Mouse (Mus musculus) kidney, embryonic 15.5 days (tissue): ENCODE measurements around the gene Ndufb8. TPM values are rescaled to one million over a fixed set of nuclear protein-coding genes. Genes with fewer than 3 reads are reported as not detected.
A peak's percentile ranks its signal among the peaks of the same experiment; 100 is the strongest.

Experiments
- ATAC-seq: fragments of 200-750 bp; cut with Nextera tagmentation; replicated peaks from 2 replicates; pipeline ENCODE4 v1.8.0; 2017; ENCODE audit warnings: moderate TSS enrichment; ENCODE audit not compliant: low FRiP score
- H3K27ac ChIP-seq: fragments of 300-500 bp; sonication (generic); 2 replicates; pipeline ENCODE4 v1.5.1; 2015; ENCODE audit warnings: mild to moderate bottlenecking, inconsistent platforms
- H3K27me3 ChIP-seq: fragments of 300-500 bp; sonication (generic); 2 replicates; pipeline ENCODE4 v1.6.1; 2015; ENCODE audit warnings: inconsistent platforms
- H3K36me3 ChIP-seq: fragments of 300-500 bp; sonication (generic); 2 replicates; pipeline ENCODE4 v1.6.1; 2015; ENCODE audit warnings: inconsistent platforms
- H3K4me1 ChIP-seq: fragments of 300-500 bp; sonication (generic); 2 replicates; pipeline ENCODE4 v1.6.1; 2015; ENCODE audit warnings: inconsistent platforms
- H3K4me2 ChIP-seq: fragments of 300-500 bp; sonication (generic); 2 replicates; pipeline ENCODE4 v1.6.1; 2015; ENCODE audit warnings: moderate library complexity, mild to moderate bottlenecking, inconsistent platforms
- H3K4me3 ChIP-seq: fragments of 300-500 bp; sonication (generic); replicated peaks from 2 replicates; pipeline ENCODE4 v1.5.1; 2015; ENCODE audit warnings: mild to moderate bottlenecking, inconsistent platforms
- H3K9ac ChIP-seq: fragments of 300-500 bp; sonication (generic); 2 replicates; pipeline ENCODE4 v1.6.1; 2015; ENCODE audit warnings: mild to moderate bottlenecking, inconsistent platforms
- H3K9me3 ChIP-seq: fragments of 300-500 bp; sonication (generic); replicated peaks from 2 replicates; pipeline ENCODE4 v1.6.1; 2016; ENCODE audit warnings: inconsistent platforms
- WGBS: fragments of 180-500 bp; shearing (Covaris S2); methylation state at CpG from one replicate; pipeline ENCODE4 v1.1.7; 2015; ENCODE audit warnings: mixed read lengths; 5-methylcytosine and 5-hydroxymethylcytosine counted together
- polyA plus RNA-seq: library from polyadenylated mRNA; unstranded; fragments of >200 nt; fragmentation: Nextera tagmentation; extraction: Ambion mirVana; gene quantifications from 2 replicates; pipeline ENCODE4 v1.2.1, GENCODE M21; 2015

Ndufb8 gene
- polyA plus RNA-seq, 1 experiment from 2014 or later = 599 TPM

- H3K27ac ChIP-seq = no peak overlapping the region
- no peaks in the 10 kb centered on the region for H3K36me3 ChIP-seq
- no peak overlapping the region for H3K4me3 ChIP-seq
- WGBS = 69% methylated on average over 4 of the region's 4 CpGs
- no peak for ATAC-seq
- no peaks in the 10 kb centered on the region for H3K9me3 ChIP-seq
- peaks cover 30% of the 10 kb centered on the region for H3K4me1 ChIP-seq
- no peak overlapping the region for H3K4me2 ChIP-seq
- no peak overlapping the region for H3K9ac ChIP-seq
- H3K27me3 ChIP-seq = peaks cover 24% of the 10 kb centered on the region; the same call in 1 of the 2 replicates
Measured at GRCm38 (mm10) chr19:44502741-44503140, 52.5 kb downstream of the Ndufb8 start.

- Histone ChIP-seq H3K4me3 (no peak overlapping the region), H3K36me3 (no peaks in the 10 kb centered on the region), H3K9me3 (no peaks in the 10 kb centered on the region), H3K9ac (no peak overlapping the region), H3K4me2 (no peak overlapping the region), H3K27me3 (peaks cover 21% of the 10 kb centered on the region; the same call in 1 of the 2 replicates), H3K4me1 (peaks cover 30% of the 10 kb centered on the region), H3K27ac (no peak overlapping the region)
- 55% methylated on average over 6 of the region's 6 CpGs for WGBS
- ATAC-seq = no peak
Measured at GRCm38 (mm10) chr19:44501925-44502324, 53.3 kb downstream of the Ndufb8 start.

GRCm38 (mm10) chr19:44500240-44500639 lies 55.0 kb downstream of the Ndufb8 start:
- Histone ChIP-seq H3K27ac (peak overlapping the region; percentile 42; the same call in 1 of the 2 replicates), H3K27me3 (peaks cover 24% of the 10 kb centered on the region; the same call in 1 of the 2 replicates), H3K36me3 (no peaks in the 10 kb centered on the region), H3K4me1 (peaks cover 30% of the 10 kb centered on the region), H3K4me2 (no peak overlapping the region), H3K4me3 (no peak overlapping the region), H3K9me3 (no peaks in the 10 kb centered on the region), H3K9ac (no peak overlapping the region)
- peak; percentile 40; the same call in 1 of the 2 replicates for ATAC-seq
- 21% methylated on average over 5 of the region's 5 CpGs for WGBS

GRCm38 (mm10) chr19:44498936-44499335 lies 56.3 kb downstream of the Ndufb8 start:
- Histone ChIP-seq H3K4me3 (no peak overlapping the region), H3K4me2 (no peak overlapping the region), H3K9ac (no peak overlapping the region), H3K4me1 (peaks cover 30% of the 10 kb centered on the region), H3K36me3 (no peaks in the 10 kb centered on the region), H3K27ac (peak overlapping the region; percentile 66; the same call in 1 of the 2 replicates), H3K9me3 (no peaks in the 10 kb centered on the region), H3K27me3 (peaks cover 22% of the 10 kb centered on the region; the same call in 1 of the 2 replicates)
- ATAC-seq = no peak
- 27% methylated on average over 6 of the region's 6 CpGs for WGBS

Other genes starting within 250 kb of the Ndufb8 start
- gene Scd4, start 222.3 kb downstream of the Ndufb8 start, polyA plus RNA-seq = 0.09 and 0.10 TPM in 2 replicates
- 4.1 and 5.2 TPM in 2 replicates for gene Scd1, start 147.6 kb downstream of the Ndufb8 start, polyA plus RNA-seq
- 2.6 and 3.4 TPM in 2 replicates for gene Wnt8b, start 62.0 kb downstream of the Ndufb8 start, polyA plus RNA-seq
- gene Sec31b, start 9.6 kb downstream of the Ndufb8 start, polyA plus RNA-seq = 1.1 and 1.3 TPM in 2 replicates
- not detected in 2 replicates for gene Gm20538, start 2.6 kb downstream of the Ndufb8 start, polyA plus RNA-seq
- gene Hif1an, start 7.4 kb upstream of the Ndufb8 start, polyA plus RNA-seq = 32.4 and 32.5 TPM in 2 replicates
- gene Pax2, start 200.6 kb upstream of the Ndufb8 start, polyA plus RNA-seq = 34.6 and 36.9 TPM in 2 replicates